Mouse (Mus musculus): ENCODE results near the gene Grip2.

Grip2 gene

GRCm38 (mm10) chr6:91827016-91827570 lies at the start of gene Grip2:
Gene Grip2 (minus strand): TSS chr6:91827250.
- no peak for DNase-seq (ENCODE audit: low spot score)

GRCm38 (mm10) chr6:91872781-91873180 lies 45.7 kb upstream of the Grip2 start:
- no peak for DNase-seq (ENCODE audit: low spot score)

- no peak for DNase-seq (ENCODE audit: low spot score)
These were observed 41.0 kb upstream of the Grip2 start for GRCm38 (mm10) chr6:91868091-91868490.

GRCm38 (mm10) chr6:91865601-91866000 lies 38.6 kb upstream of the Grip2 start:
- no peak for DNase-seq (ENCODE audit: low spot score)

GRCm38 (mm10) chr6:91864595-91864994 lies 37.5 kb upstream of the Grip2 start:
- no peak for DNase-seq (ENCODE audit: low spot score)

GRCm38 (mm10) chr6:91862848-91863247 lies 35.8 kb upstream of the Grip2 start:
- DNase-seq (ENCODE audit: low spot score): no peak

GRCm38 (mm10) chr6:91858339-91858738 lies 31.3 kb upstream of the Grip2 start:
- DNase-seq (ENCODE audit: low spot score): no peak

- no peak for DNase-seq (ENCODE audit: low spot score)
These were observed 25.5 kb upstream of the Grip2 start for GRCm38 (mm10) chr6:91852550-91852949.

GRCm38 (mm10) chr6:91843628-91844153 lies 16.6 kb upstream of the Grip2 start:
- no peak for DNase-seq (ENCODE audit: low spot score)

- DNase-seq (ENCODE audit: low spot score): no peak
These were observed 16.0 kb upstream of the Grip2 start for GRCm38 (mm10) chr6:91842897-91843627.

- DNase-seq (ENCODE audit: low spot score): no peak
These were observed 12.2 kb upstream of the Grip2 start for GRCm38 (mm10) chr6:91839010-91839871.

- no peak for DNase-seq (ENCODE audit: low spot score)
These were observed 5.9 kb upstream of the Grip2 start for GRCm38 (mm10) chr6:91832863-91833440.

- no peak for DNase-seq (ENCODE audit: low spot score)
These were observed 876 bp upstream of the Grip2 start for GRCm38 (mm10) chr6:91827926-91828325.

- no peak for DNase-seq (ENCODE audit: low spot score)
These were observed 8.8 kb downstream of the Grip2 start for GRCm38 (mm10) chr6:91818271-91818670.

GRCm38 (mm10) chr6:91815976-91816375 lies 11.1 kb downstream of the Grip2 start:
- DNase-seq (ENCODE audit: low spot score): no peak

GRCm38 (mm10) chr6:91813611-91814010 lies 13.4 kb downstream of the Grip2 start:
- no peak for DNase-seq (ENCODE audit: low spot score)

- DNase-seq (ENCODE audit: low spot score): no peak
These were observed 17.0 kb downstream of the Grip2 start for GRCm38 (mm10) chr6:91810007-91810406.

- no peak for DNase-seq (ENCODE audit: low spot score)
These were observed 19.0 kb downstream of the Grip2 start for GRCm38 (mm10) chr6:91808022-91808421.

- DNase-seq (ENCODE audit: low spot score): no peak
These were observed 19.9 kb downstream of the Grip2 start for GRCm38 (mm10) chr6:91807169-91807568.

- DNase-seq (ENCODE audit: low spot score): no peak
These were observed 22.9 kb downstream of the Grip2 start for GRCm38 (mm10) chr6:91804177-91804576.

GRCm38 (mm10) chr6:91798496-91798895 lies 28.6 kb downstream of the Grip2 start:
- DNase-seq (ENCODE audit: low spot score): no peak

GRCm38 (mm10) chr6:91796736-91797135 lies 30.3 kb downstream of the Grip2 start:
- DNase-seq (ENCODE audit: low spot score): no peak
